Comparison of ENCODE assay signal across 19 mouse cellular contexts in the genomic region with DNA sequence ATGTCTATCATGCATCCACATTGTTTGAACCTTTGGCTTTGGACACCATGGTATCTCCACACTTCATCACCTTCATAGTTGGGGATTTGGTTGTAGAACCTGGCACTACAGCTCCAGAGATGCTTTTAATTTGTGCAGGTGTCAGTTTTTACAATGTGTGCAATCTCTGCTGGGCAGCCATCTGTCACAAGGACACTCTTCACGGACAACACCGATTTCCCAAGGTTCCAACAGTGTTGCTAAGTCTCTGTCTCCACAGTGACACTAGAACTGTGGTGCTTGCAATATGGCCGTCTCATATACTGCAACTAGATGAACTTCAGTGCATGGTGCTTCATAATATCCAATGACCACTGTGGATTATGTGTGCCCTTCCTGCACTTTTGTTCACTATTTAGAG.
DNase-seq lines count a peak whose midpoint lies in the region; ATAC-seq lines count a peak whose summit lies in the region.
"Had no signal": no experiment of that assay in that cellular context is flagged by ENCODE, and none has a peak within 500 bp of the region (broad histone marks: within the 10 kb centered on the region; RNA-seq: fewer than 3 reads in every experiment).

No protein-coding gene starts in this region.

- intact Hi-C loops in left cerebral cortex, postnatal 4 days (cut with DNase I): no loop called here

- no peak for ATAC-seq in megakaryocyte, adult 5-6 weeks (ENCODE audit: poor library complexity, severe bottlenecking)
- ATAC-seq: forebrain, embryonic 14.5 days had no signal

- peak; percentile 11 for DNase-seq in left cerebral cortex, postnatal 4 days
- no peak for DNase-seq in left cerebral cortex, adult 9 months (ENCODE audit: low spot score in 2 of 2)
- DNase-seq in cerebellum, adult 11-12 months: peak; percentile 77
- peak; percentile 83 for DNase-seq in cerebellum, adult 9-10 months
- peak; percentile 64 to 66 for DNase-seq in cerebellum, postnatal 36 days
- no peak for DNase-seq in adrenal gland, adult 2 months
- DNase-seq: adrenal gland, postnatal 36 days; embryo, embryonic 11 days; gastrocnemius, adult 2 months; gastrocnemius, postnatal 36 days; heart, adult 2 months; kidney, adult 18-20 months; kidney, postnatal 36 days; liver, embryonic 13.5 days; lung, adult 18-20 months; lung, postnatal 10 days; right cerebral cortex, postnatal 25 days had no signal

Comparison
In these comparisons a context has a peak if more than half of its experiments do, and no peak if none do; other contexts are left out.
1. DNase-seq: peak in left cerebral cortex, postnatal 4 days (single experiment), cerebellum, adult 11-12 months (single experiment), cerebellum, adult 9-10 months (single experiment) and cerebellum, postnatal 36 days (2 of 2); none in left cerebral cortex, adult 9 months (0 of 2) and adrenal gland, adult 2 months (single experiment).